Mouse (Mus musculus) cerebellum, postnatal 36 days (tissue): ENCODE data around the gene Prkn.

Experiments used
- DNase-seq, 2 experiments: peaks; one replicate each; pipeline ENCODE4 v3.0.0; 2021 to 2022; ENCODE audit warnings: mixed read lengths in 2 of 2

Prkn gene

DNA sequence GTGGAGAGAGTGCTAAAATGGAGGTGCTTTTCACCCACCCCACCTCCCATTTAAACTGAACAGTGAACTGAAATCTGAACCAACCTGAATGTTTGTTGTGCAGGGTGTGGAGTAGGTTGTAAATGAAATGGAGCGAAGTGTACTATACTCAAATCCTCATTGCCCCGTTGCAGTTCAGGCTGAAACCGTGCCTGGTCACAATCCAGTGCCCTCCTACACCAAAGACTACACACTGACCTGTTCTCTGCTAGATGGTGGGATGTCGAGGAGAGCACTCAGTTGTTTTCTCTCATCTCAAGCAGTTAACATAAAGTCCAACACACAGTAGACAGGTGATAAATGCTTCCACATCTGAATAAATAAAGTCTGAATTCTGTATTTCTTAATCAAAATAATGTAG, 574.1 kb downstream of the Prkn start:
- no peak for DNase-seq

DNA sequence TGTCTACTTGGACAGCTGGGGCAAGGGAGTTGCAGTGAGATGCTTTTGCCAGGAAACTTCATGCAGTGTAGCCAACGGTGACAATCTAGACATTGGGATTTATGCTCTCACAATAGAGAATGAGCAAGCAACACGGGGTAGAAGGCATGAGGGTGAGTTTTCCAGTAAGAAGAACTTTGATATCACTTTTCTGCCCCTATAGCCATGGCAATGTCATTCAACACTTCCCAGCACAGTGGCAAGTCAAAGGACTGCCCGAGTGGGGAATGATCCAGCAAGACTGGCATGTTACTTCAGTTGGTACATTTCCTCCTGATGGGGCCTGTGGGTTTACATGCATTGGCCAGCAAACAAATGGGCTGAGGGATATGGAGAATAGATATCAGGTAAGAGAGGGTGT, 577.0 kb downstream of the Prkn start:
- no peak for DNase-seq

GRCm38 (mm10) chr17:11419484-11419883, 579.3 kb downstream of the Prkn start:
- no peak for DNase-seq

GRCm38 (mm10) chr17:11420839-11421238, 580.7 kb downstream of the Prkn start:
- peak; percentile 31 to 34 for DNase-seq

GRCm38 (mm10) chr17:11421264-11421940, 581.2 kb downstream of the Prkn start:
- no peak for DNase-seq

DNA sequence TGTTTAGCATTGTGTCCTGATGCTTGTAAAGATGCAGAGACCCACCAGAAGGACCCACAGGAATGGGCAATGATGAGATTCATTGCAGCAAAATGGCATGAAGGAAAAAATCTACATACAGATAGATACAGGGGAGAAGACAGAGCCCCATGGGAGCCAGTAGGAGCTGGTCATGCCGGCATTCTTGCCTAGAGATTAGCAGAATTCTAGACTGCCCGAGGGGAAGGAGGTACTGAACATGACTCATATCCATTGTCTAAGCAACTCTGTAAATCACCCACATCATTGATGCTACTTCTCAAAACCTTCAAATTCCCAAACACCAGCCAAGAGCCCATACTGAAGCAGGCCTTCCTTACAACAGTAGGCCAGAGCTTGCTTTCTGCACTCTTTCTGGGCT, 591.1 kb downstream of the Prkn start:
- DNase-seq = no peak

- DNase-seq = no peak
These were observed 592.4 kb downstream of the Prkn start for GRCm38 (mm10) chr17:11432593-11432992.

DNA sequence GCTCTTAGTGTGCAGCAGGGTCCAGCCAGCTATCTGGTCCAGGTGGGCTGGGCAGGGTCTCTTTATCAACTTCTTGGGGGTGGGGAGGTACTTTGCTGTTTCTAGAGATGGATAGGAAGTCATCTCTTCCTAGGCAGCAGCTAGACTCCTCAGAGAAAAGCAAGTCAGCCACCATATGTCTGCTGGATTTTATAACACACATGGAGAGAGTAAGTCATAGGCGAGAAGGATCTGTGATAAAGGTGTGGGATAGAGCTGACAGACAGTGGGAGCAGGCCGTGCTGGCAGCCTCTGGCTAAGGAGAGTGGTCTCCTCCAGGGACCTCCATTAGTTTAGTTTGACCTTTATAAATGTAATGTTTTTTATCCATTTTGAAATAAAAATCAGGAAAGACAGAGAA, 622.5 kb downstream of the Prkn start:
- no peak for DNase-seq

DNA sequence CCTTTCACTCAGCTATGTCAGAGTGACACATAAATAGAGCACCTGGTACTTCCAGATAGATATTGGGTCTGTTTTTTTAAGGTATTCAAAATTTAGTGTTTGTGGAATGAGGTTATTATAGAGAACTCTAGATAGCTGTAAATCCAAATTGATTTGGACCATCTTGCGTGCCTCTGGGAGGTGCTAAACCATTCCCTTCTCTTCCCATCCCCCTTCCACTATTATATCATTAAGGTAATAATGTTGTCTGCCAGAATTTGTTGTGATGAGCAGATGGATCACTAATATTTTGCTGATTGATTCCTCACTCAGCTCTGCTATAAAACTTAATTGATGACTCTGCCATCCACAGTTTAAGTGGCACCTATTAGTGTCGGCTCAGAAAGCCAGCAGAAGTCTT, 625.9 kb downstream of the Prkn start:
- DNase-seq = no peak

GRCm38 (mm10) chr17:11468624-11469023, 628.4 kb downstream of the Prkn start:
- no peak for DNase-seq

DNA sequence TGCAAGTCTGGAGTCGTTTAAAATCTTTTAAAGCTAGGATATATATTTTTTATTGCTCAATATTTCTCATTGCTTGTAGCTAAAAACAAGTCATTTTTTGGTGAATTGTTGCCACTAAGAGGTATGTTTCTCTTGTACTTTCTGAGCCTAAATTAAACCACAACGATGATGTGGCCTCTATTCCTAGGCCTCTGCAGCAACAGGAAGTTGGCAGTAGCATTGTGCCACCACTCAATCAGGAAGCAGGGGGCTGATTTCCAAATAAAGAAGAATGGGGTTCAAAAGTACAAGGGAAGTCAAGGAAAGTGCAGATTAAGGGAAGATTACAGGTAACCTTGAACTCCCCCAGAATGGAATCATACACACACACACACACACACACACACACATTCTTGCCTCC, 642.8 kb downstream of the Prkn start:
- no peak for DNase-seq

DNA sequence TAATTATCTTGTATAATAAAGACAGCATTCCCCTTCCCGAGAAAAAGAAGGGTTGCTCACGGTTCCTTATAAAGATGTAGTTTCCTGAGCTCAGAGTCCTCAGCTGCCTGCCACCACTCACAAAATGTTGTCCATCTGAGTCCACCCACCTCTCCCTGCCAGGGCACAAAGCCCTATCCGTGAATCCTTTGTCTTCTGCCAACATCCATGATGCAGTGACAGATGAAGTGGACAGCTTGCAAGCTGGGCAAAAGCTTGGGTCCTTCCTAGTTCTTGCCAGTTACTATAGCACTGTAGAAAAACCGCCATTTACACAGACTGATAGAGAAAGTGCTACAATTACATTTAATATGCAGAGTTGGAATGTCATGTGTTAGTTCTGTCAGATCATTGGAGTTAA, 649.9 kb downstream of the Prkn start:
- peak; percentile 69 for DNase-seq

DNA sequence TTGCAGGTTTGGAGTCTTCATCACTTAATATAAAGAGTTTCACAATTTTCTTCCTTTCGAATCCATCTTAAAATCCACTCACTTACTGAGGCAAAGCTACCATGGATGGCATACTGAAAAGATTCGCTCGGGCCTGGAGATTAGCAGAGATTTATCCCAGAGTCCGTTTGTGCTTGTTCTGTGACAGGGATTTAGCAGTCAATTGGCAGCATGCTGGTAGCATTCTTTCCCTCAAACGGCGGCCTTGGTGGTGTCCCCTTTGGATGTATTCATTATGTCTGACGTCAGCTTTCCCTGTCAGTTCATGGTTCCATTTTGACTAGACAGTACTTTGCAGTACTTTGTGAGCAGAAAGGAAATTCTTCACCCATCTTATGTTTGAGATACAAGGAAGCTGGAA, 662.4 kb downstream of the Prkn start:
- no peak for DNase-seq

DNA sequence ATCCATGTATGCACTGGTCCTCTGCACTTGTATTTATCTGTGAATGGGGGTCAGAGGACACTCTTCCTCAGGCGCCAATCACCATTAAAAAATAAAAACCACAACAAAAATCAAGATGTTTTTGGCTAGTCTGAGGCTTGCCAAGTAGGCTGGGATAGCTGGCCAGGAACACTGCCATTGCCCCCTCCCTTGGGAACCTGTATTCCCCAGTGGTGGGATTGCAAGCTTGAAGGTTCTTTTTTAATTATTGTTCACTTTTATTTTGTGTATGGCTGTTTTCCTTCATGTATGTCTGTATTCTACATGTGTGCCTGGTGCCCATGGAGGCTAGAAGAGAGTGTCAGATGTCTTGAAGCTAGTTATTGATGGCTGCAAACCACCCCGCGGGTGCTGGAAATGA, 664.3 kb downstream of the Prkn start:
- DNase-seq = no peak

DNA sequence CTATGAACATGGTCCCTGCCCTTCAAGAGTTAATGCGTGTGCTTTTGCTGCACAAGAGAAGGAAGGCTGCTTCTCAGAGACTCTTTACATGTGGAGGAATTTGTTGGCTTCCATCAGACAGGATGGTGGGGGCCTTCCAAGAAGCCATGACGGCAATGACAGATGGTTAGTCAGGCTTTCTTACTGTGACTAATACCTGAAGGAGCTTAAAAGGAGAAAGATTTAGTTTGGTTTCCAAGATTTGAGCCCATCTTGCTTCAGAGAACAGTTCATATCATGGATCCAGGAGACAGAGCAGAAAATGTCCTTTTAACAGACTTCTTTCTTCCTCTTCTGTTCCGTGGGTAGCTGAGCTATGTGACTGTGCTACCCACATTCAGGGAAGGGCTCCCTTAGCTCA, 666.9 kb downstream of the Prkn start:
- DNase-seq = no peak

DNA sequence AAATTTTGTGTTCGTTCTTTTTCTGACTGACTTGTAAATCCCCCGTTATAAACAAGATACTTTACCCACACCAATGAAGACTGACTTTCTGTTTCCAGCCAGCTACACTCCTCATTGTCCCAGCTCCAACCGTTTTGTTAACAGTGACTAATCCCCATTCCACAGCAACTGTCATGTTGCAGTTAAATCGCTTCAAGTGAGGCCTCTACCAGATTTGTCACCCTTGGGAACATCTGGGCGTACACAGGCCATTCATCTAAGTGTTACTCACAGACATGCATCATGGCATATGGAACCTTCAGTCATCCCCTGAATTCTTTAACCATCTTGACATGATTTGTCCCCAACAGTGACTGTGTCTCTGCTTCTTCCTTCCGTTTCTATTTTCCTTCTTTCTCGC, 669.9 kb downstream of the Prkn start:
- no peak for DNase-seq

DNA sequence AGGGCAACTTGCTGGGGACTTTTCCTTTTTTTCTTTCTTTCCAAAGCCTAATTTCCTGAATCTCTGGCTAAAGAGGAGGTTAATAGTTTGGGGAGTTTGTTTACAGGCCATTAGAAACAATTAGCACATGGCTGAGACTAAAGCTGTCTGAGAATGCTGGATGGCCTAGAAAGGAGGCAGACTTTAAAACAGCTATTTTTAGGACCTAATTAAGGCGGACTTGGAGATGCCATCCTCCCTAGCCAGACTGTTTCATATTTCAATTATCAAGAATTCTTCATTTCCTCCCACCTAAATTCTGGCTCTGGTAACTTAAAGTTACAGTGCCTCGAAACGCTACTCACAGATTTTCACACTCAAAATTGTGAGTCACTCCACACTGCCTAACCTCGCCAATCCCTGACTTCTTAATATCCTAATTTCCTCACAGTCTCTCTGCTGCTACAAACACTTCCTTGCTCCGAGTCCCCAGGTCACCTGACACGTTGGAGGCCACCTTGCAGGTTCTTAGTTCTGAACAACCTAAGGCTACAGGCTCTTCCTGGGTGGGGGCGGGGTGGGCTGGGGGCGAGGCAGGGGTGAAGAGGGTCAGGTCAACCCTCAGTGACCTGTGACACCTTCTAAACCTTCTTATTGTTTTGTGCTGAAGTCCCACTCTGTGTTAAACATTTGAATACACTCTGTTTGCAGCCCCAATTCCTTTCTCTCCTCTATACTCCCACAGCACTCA, 674.0 kb downstream of the Prkn start:
- no peak for DNase-seq

DNA sequence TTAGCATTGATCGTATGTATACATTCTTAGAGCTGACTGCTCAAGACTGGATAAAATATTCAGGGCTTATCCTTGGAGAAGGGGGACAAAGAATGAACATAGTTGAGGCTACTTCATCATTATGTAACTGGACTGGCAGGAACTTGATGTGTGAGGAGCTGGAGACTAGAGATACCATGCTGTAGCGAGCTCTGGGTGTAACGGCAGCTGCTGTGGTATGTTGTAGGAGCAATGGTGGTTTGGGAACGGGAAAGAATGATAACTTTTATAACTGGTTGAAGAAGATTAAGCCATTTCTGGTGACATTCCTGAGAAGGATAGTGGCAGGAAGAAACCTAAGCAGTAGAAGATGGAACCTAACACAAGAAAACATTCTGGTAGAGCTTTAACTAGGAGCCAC, 675.4 kb downstream of the Prkn start:
- no peak for DNase-seq

GRCm38 (mm10) chr17:11516165-11516564, 676.0 kb downstream of the Prkn start:
- no peak for DNase-seq

DNA sequence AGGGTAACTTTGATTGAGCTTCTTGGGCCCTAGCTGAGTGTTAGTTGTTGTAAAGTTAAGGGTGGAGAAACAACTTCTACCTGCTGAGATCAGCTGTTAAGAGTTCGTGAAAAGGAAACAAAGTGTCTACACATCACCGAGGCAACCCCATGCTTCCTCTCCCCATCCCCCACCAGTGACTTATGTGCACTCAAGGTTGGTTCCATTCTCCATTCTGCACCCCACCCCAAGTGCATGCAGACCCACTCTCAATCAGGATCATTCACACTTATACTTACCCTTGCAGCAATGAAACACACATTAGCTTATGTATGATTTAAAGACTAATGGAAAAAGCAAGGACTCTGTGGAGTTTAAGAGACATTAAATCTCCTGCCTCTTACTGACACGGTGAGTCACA, 691.9 kb downstream of the Prkn start:
- no peak for DNase-seq

DNA sequence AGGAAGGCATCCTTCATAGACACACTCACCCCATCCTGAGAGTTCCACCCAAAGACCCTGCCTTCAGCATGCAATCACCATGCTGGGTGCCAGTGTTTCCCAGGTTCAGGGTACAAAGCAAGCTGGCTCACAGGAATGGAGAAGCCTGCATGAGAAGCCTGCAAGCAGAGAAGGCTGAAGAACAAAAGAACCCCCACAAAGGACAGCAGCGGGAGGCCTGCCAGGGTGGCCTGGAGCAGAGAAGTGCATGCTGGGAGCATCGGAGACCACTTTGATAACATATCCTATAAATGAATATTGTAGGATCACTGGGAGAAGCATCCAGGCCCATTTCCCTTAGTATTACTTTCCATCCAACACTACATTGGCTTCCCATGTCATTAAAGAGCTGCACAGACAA, 692.6 kb downstream of the Prkn start:
- no peak for DNase-seq

DNA sequence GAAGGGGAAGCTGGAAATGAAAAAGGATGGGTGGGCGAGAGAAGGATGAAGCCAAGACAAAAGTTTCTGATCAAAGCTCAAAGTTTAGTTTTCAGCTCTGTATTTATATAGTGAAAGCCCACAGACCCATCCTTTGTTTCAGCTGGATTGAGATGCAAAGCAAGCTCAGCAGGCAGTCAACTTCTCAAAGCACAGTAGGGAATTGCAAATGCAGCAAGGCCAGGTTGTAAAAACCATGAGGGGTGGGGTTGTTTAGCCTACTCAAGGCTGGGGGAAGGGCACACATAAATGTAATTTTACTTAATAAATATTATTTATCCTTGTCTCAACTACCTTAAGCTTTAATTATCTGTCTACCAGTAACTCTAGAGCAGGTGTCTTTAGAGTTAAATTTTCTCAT, 693.7 kb downstream of the Prkn start:
- no peak for DNase-seq

DNA sequence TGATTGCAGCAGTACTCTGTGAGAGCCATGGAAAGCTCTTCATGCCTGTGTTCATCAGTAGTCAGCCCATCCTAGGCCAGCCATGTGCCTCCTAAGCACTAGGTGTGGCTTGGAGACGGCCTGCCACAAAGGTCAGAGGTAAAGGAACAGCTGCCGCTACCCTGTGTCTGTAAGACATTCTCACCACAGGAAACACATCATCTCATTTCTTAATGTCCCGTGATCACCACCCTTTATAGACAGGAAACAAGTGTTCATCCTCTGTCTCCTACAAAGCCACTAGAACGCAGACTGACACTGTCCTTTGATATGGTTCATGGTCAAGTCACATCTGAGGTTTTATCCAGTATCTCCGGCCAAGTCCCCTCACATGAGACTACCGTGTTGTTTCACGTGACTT, 698.6 kb downstream of the Prkn start:
- no peak for DNase-seq

DNA sequence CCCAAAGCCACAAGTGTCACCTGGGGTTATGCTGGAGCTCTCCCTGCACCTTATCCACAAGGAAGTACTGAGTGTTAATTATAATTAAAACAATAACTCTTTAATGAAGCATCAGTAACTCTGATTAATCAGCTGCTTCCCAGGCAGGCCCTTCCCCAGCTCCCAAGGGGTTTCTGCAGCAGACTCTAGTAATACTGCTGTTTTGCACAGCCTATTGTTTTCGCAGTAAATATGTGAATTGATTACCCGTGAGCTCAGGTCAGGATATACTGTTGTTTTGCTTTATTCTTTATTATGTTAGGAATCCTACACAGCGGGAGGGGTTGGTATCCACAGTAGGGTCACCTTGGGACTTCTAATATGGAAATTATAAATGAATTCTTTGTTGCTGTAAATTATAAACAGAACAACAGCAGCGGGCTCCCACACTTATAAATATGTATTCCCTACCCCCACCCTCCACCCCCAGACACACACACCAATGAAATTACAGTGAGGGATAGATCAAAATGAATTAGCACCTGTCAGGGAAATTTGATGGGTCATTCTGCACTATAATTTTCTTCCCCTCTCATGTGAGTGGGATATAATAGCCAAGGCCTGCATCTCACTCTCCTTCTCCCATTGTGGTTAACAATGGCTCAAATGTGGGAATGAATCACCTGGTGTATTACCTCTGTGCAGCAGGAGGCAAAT, 701.9 kb downstream of the Prkn start:
- DNase-seq = no peak
